Mouse (Mus musculus) forebrain, embryonic 10.5 days (tissue): Measurements from ENCODE around the gene Gsdmc4. TPM values are rescaled to one million over a fixed set of nuclear protein-coding genes. Genes with fewer than 3 reads are reported as not detected.
A peak's percentile ranks its signal among the peaks of the same experiment; 100 is the strongest.
"Not testable (repeated sequence)": the region's sequence is repeated elsewhere in the genome, so short reads cannot be mapped to it uniquely, and the experiment has no call there.

Experiments
- DNase-seq: peaks from one replicate; pipeline ENCODE4 v3.0.0-alpha.2; 2017; ENCODE audit warnings: low spot score; ENCODE audit errors: extremely low spot score
- H3K27ac ChIP-seq: fragments of 300-500 bp; sonication (generic); 2 replicates; pipeline ENCODE4 v1.5.1; 2016; ENCODE audit warnings: mild to moderate bottlenecking
- H3K27me3 ChIP-seq: fragments of 300-500 bp; sonication (generic); 2 replicates; pipeline ENCODE4 v1.6.1; 2016; ENCODE audit warnings: mild to moderate bottlenecking; ENCODE audit not compliant: poor library complexity, severe bottlenecking
- H3K36me3 ChIP-seq: fragments of 300-500 bp; sonication (generic); replicated peaks from 2 replicates; pipeline ENCODE4 v1.6.1; 2016; ENCODE audit warnings: mild to moderate bottlenecking, moderate library complexity
- H3K4me1 ChIP-seq: fragments of 300-500 bp; sonication (generic); 2 replicates; pipeline ENCODE4 v1.6.1; 2016
- H3K4me3 ChIP-seq: fragments of 300-500 bp; sonication (generic); 2 replicates; pipeline ENCODE4 v1.5.1; 2016; ENCODE audit warnings: mild to moderate bottlenecking, moderate library complexity
- H3K9me3 ChIP-seq: fragments of 300-500 bp; sonication (generic); 2 replicates; pipeline ENCODE4 v1.6.1; 2016; ENCODE audit warnings: mild to moderate bottlenecking, moderate library complexity
- WGBS: fragments of 180-500 bp; shearing (Covaris S2); methylation state at CpG from one replicate; pipeline ENCODE4 v1.1.7; 2016; 5-methylcytosine and 5-hydroxymethylcytosine counted together
- polyA plus RNA-seq: library from polyadenylated mRNA; unstranded; fragments of >200 nt; fragmentation: Nextera tagmentation; extraction: Ambion mirVana; gene quantifications from 2 replicates; pipeline ENCODE4 v1.2.1, GENCODE M21; 2016

Gsdmc4 gene
- polyA plus RNA-seq: 0.06 TPM in 1 of 2 replicates, not detected in the other

DNA sequence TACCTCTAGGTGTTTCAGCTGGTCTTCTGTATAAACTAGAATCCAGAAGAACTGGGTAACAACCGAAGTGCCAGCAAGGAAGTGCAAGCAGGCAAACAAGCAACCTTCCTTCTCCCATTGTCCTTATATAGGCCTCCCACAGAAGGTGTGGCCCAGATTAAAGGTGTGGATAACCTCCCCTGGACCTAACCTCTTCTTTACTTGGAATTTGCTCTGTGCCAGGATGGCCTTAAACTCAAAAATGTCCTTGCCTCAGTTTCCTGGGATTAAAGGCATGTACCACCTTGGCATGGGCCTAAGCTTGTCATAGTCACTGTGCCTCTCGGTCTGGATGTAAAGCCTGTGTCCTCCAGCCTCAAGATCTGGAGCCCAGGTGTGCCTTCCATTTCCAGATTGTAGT is at the start of gene Gsdmc4:
Gene Gsdmc4, minus strand, starts transcription at position 101 of the 400 bp plus-strand sequence.
- H3K4me3 ChIP-seq, H3K9me3 ChIP-seq, DNase-seq, H3K27me3 ChIP-seq, H3K27ac ChIP-seq, H3K4me1 ChIP-seq, H3K36me3 ChIP-seq: not testable (repeated sequence)
- WGBS: 85% methylated on average over 2 of the region's 2 CpGs

DNA sequence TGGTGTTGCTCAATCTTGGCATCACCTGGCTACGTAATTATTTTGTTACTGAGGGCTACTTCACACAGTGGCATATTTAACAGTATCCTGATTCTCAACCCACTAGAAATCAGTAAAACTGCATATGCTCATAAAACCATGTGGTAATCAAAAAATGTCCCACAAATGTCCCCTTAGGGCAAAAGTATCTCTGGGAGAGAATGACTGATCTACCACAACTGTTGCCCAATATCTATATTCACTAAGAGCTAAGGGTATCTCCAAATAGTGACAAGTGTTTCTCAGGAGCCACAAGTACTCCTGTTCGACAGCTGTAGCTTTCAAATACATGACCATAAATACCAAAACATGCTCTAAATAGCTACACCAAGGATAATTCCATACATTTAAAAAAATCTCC is 48.4 kb upstream of the Gsdmc4 start:
- no peak for DNase-seq
- H3K36me3 ChIP-seq: no peaks in the 10 kb centered on the region
- no peak overlapping the region for H3K27ac ChIP-seq
- H3K9me3 ChIP-seq: no peaks in the 10 kb centered on the region
- H3K4me3 ChIP-seq: no peak overlapping the region
- no peaks in the 10 kb centered on the region for H3K27me3 ChIP-seq
- 90% methylated on average over 2 of the region's 2 CpGs for WGBS
- no peaks in the 10 kb centered on the region for H3K4me1 ChIP-seq

DNA sequence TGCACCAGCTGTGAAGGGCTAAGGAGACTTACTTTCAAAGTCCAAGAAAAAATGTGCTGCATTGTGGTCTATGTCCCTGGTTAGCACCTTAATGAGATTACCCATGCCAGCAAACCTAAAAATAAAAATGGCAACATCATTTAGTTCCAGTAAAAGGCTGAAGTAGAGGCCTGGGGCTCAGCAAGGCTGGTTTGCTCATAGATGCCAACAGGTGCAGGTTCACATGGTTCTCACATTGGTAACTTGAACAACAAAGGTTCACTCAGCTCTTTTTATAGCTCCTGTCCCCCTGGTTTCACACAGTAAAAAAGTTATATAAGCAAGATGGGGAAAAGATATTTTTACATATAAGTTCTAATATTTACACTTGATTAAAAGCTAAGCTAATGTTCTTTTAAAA is 45.5 kb upstream of the Gsdmc4 start:
- no peak overlapping the region for H3K4me3 ChIP-seq
- DNase-seq: no peak
- no peak overlapping the region for H3K27ac ChIP-seq
- no peaks in the 10 kb centered on the region for H3K27me3 ChIP-seq
- H3K36me3 ChIP-seq: no peaks in the 10 kb centered on the region
- H3K9me3 ChIP-seq: no peaks in the 10 kb centered on the region
- H3K4me1 ChIP-seq: no peaks in the 10 kb centered on the region

DNA sequence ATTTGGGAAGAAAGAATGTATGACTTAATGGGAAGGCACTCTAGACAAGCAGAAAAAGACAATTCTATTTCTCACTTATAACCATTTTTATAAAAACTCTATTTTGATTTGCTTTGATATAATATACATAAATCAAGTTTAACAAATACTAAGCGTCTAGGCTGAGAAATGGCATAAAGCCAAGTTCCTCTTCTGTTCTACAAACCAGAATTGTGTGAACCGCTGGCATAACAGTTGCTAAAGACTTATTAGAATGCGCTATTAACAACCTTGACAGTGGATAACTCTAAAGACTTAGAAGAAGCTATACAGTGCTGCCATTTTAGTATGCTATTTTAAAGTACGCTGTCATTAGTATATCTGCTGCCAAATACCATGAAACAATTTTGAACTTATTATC is 41.2 kb upstream of the Gsdmc4 start:
- Histone ChIP-seq H3K27me3 (no peaks in the 10 kb centered on the region), H3K4me1 (no peaks in the 10 kb centered on the region), H3K9me3 (no peaks in the 10 kb centered on the region), H3K36me3 (no peaks in the 10 kb centered on the region), H3K27ac (no peak overlapping the region), H3K4me3 (no peak overlapping the region)
- 96% methylated on average over 4 of the region's 4 CpGs for WGBS
- DNase-seq: no peak

DNA sequence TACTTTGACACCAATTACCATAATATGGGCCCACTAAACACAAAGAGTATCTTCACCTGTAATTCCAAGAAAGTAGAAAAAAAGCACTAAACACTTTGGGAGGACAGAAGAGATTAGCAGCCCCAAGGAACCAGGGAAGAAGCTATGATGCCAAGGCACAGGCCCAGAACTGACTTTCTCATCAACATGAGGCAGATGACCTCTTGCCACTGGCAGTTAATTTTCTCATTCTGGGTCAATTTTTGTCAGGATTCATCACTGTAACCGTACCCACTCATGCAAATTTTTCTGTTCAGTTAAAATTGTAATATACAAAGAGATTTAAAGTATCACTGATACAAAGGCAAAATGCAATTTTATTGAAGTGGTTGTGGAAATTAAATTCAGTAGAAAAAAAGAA is 29.1 kb upstream of the Gsdmc4 start:
- H3K9me3 ChIP-seq: no peaks in the 10 kb centered on the region
- 96% methylated on average over 1 of the region's 1 CpGs for WGBS
- H3K27me3 ChIP-seq: no peaks in the 10 kb centered on the region
- H3K4me3 ChIP-seq: no peak overlapping the region
- no peak overlapping the region for H3K27ac ChIP-seq
- no peak for DNase-seq
- H3K36me3 ChIP-seq: peaks cover 67% of the 10 kb centered on the region
- no peaks in the 10 kb centered on the region for H3K4me1 ChIP-seq

DNA sequence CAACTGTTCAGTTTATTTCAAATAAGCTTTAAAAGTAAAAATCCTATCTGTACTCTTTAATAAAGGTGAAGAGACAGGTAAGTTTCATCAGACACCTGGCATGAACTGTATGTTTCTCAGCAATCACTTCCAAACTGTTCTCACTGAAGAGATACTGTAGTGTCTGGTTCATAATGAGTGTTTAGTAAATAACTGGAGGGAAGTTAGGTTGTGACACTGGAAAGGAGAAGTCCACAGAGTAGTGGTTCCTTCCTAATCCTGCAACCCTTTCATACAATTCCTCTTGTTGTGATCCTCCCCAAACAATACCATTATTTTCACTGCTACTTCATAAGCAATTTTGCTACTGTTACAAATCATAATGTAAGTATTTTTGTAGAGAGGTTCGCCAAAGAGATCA is 20.6 kb upstream of the Gsdmc4 start:
- Histone ChIP-seq H3K36me3 (peaks cover 86% of the 10 kb centered on the region), H3K4me1 (no peaks in the 10 kb centered on the region), H3K27me3 (no peaks in the 10 kb centered on the region), H3K4me3 (no peak overlapping the region), H3K27ac (no peak overlapping the region), H3K9me3 (no peaks in the 10 kb centered on the region)
- WGBS: 100% methylated on average over 1 of the region's 1 CpGs
- DNase-seq: no peak

DNA sequence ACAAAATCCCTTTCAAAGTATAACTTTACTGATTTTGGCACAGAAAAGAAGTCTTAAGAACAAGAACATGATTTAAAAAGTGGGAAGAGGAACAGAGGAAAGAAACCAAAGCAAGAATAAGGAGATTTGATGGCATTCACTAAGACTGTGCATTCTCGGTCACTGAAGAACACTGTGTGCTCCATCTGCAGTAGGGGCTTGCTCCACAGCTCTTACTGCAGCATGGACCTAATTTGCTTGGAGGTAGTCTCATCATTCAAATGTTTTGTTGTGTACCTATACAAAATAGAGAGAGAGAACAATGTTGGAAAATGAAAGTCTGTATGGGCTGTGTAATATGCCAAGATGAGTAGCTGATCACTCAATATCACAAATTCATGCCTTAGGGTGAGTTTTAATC is 19.3 kb upstream of the Gsdmc4 start:
- no peak overlapping the region for H3K4me3 ChIP-seq
- H3K36me3 ChIP-seq: peaks cover 74% of the 10 kb centered on the region
- no peaks in the 10 kb centered on the region for H3K9me3 ChIP-seq
- 94% methylated on average over 1 of the region's 1 CpGs for WGBS
- H3K27ac ChIP-seq: no peak overlapping the region
- no peaks in the 10 kb centered on the region for H3K4me1 ChIP-seq
- DNase-seq: no peak
- H3K27me3 ChIP-seq: no peaks in the 10 kb centered on the region

DNA sequence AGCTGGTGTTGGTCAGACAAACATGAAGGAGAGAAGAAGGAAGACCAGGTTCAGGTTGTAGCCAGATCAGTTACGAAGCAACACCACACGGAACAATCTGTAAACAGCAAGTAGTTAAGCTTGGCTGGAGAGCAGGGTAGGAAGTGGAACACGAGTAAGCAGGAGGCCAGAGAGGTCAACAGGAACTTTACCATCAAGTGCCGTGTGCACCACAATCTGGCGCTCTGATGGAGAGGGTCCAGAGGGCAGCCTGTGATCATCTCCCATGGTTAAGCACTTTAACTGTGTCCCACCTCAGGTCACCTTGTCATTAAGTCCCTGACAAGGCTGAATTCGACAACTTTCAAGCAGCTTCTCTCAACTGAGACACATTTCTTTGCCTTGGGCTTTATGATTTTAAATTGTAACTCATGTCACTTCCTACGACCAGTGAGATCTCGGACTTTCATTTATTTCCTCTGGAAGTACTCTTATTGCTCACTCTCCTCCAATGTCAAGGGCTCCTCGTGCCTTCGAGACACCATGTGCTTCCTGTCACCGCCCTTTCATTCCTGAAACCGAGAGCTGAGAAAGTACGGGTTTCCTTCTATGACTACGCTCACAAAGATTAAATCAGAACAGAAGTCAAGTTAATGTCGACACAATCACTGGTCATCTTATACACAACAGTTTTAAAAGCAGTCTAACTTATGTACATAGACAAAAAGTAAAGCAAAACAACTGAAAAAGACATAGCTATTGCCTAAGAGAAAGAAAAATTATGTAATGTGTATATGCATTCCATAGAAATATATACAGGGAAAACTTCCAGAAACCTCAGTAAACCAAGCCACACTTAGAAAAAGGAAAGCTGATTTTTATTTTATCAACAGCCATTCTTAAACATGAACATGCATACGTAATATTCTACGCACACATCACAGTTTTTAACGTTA is 18.3 kb upstream of the Gsdmc4 start:
- H3K9me3 ChIP-seq: no peaks in the 10 kb centered on the region
- H3K27me3 ChIP-seq: no peaks in the 10 kb centered on the region
- no peak overlapping the region for H3K4me3 ChIP-seq
- DNase-seq: no peak
- H3K27ac ChIP-seq: no peak overlapping the region
- H3K36me3 ChIP-seq: peaks cover 66% of the 10 kb centered on the region
- H3K4me1 ChIP-seq: no peaks in the 10 kb centered on the region
- WGBS: 95% methylated on average over 18 of the region's 18 CpGs

DNA sequence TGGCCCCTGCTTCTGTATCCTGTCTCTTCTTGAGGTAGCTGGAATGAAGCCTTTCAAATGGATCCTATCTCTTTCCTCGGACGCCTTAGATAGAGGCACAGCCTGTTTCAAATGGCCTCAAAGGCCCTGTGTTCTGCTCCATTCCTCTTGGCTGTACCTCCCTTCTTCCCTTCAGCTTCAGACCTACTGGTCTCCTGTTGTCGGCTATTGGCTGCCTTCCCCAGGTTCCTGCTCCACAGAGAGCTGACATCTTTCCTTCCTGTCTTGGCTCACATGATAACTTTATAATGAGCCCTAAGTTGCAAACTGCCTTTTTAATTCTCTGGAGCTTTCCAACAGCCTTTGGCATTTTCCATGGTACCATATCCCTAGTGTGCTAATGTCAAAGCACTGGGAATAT is 14.1 kb upstream of the Gsdmc4 start:
- no peaks in the 10 kb centered on the region for H3K4me1 ChIP-seq
- WGBS: 89% methylated on average over 3 of the region's 3 CpGs
- no peaks in the 10 kb centered on the region for H3K9me3 ChIP-seq
- no peak overlapping the region for H3K27ac ChIP-seq
- no peaks in the 10 kb centered on the region for H3K27me3 ChIP-seq
- peaks cover 26% of the 10 kb centered on the region for H3K36me3 ChIP-seq
- no peak overlapping the region for H3K4me3 ChIP-seq
- DNase-seq: no peak

DNA sequence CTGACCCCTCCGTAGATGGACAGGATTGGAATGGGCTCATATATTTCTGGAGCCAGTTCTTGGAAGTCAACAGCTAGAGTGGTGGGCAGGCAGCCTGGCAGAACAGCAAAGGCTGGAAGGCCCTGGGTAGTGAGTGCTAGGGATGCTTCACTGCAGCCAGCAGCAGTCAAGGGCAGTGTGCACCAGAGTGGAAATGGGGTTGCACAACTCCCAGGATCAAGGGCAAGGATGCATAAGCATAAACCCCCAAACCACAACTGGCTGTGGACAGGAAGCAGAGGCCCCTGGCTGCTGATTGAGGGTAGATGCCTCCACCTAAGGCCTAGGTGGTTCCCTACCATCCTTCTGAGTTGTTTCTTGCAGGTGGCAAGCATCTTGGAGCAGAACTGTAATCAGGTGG is 12.4 kb upstream of the Gsdmc4 start:
- Histone ChIP-seq H3K27me3 (no peaks in the 10 kb centered on the region), H3K4me1 (no peaks in the 10 kb centered on the region), H3K4me3 (no peak overlapping the region), H3K36me3 (peaks cover 12% of the 10 kb centered on the region), H3K27ac (0 out of 2 replicates have a peak overlapping the region, but pooled peaks have one; percentile 8), H3K9me3 (no peaks in the 10 kb centered on the region)
- 94% methylated on average over 1 of the region's 1 CpGs for WGBS
- DNase-seq: no peak

DNA sequence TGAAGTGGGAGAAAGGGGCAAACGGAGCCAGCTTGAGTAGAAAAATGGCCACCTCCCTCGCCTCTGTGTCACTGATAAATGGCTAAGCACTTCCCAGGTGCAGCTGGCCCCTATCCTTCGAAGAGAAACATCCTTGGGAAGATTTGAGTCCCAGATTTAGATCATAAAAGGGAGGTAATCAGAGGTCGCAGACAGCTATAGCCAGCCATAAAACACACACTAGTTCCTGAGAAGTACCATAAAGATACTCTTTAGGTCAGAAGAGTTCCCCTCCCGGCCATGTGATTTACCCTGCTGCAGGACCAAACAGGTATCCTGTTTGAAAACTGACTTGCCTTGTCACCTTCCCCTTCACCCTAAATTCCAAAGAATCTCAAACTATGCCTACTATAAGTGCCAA is 9.5 kb upstream of the Gsdmc4 start:
- not testable (repeated sequence) for H3K4me1 ChIP-seq, H3K36me3 ChIP-seq, H3K27ac ChIP-seq, H3K4me3 ChIP-seq, H3K9me3 ChIP-seq, H3K27me3 ChIP-seq, DNase-seq
- 85% methylated on average over 3 of the region's 5 CpGs for WGBS

DNA sequence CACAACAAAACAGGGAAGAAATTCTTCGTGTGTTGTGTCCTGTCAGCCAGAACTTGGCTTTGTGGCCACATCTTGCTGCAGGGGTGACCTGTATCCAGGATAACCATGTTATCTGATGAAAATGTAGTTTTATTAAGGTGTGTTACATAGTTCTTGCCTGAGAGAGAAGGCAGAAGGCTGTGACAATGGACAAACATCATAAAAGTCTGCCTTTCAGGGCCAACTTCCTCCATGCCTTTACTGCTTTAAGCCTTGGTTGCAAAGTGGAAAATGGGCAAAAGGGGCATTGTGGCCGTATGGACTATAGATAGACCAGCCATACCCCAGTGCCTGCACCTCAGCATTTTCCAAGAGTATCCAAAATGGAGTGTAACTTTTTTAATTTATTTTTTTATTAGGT is 7.6 kb upstream of the Gsdmc4 start:
- not testable (repeated sequence) for DNase-seq, H3K27me3 ChIP-seq, H3K27ac ChIP-seq, H3K9me3 ChIP-seq, H3K4me1 ChIP-seq, H3K36me3 ChIP-seq, H3K4me3 ChIP-seq
- 79% methylated on average over 2 of the region's 2 CpGs for WGBS

DNA sequence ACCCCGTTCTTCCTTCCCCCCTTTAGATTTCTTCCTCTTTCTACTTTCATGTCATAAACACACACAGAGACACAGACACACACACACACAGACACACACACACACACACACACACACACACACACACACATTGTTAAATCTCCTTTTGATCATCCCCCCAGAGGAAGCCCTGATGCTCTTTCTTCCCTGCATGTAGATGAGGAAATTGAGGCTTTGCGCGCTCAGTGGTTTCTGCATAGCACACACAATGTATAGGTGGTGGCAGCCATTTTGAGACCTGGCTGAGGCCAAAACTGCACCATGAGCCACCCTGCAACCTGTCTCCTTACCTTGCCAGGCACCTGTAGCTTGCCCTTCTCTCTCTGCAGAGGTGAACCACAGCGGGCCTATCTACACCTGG is 4.5 kb upstream of the Gsdmc4 start:
- 89% methylated on average over 4 of the region's 4 CpGs for WGBS
- not testable (repeated sequence) for H3K27ac ChIP-seq, DNase-seq, H3K27me3 ChIP-seq, H3K9me3 ChIP-seq, H3K4me3 ChIP-seq, H3K4me1 ChIP-seq, H3K36me3 ChIP-seq

DNA sequence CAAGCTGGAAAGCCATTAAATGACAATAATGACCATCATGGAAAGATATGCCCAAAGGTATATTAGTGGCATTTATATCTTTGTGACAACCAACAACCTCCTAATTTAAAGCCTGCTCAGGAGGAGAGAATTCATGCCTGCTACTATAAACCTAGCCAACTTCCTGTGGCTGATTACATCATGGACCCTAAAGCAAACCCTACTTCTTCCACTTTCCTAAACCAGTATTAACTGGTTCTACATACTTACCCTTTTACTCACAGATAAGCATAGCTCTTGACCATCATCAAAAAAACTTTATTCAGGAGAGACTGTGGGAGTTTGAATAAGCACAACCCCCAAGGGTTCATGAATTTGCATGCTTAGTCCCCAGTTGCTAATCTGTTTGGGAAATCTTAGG is 2.2 kb downstream of the Gsdmc4 start:
- not testable (repeated sequence) for DNase-seq

More for the DNA sequence above, 2.2 kb downstream of the Gsdmc4 start:
- not testable (repeated sequence) for H3K36me3 ChIP-seq, H3K4me3 ChIP-seq, H3K4me1 ChIP-seq, H3K27ac ChIP-seq, H3K9me3 ChIP-seq, H3K27me3 ChIP-seq
